Mouse (Mus musculus): ENCODE measurements around the gene Nsd2.

- TF ChIP-seq CTCF (conservative IDR thresholded peaks at IDR 0.05; ENCODE audit: low read length) (no peak), NANOG (IDR thresholded peaks at IDR 0.05; ENCODE audit: borderline replicate concordance, low read length) (no peak), POU5F1 (IDR thresholded peaks at IDR 0.05; ENCODE audit: borderline replicate concordance, low read length) (no peak)
Observed at GRCm38 (mm10) chr5:33829958-33830357, 9.4 kb downstream of the Nsd2 start.
